Mouse (Mus musculus) liver, adult 2 months (tissue): Measurements from ENCODE around the gene Htra2. TPM values are rescaled to one million over a fixed set of nuclear protein-coding genes. Genes with fewer than 3 reads are reported as not detected.

Source experiments
- DNase-seq: peaks from one replicate; pipeline ENCODE4 v3.0.0-alpha.2; 2011; ENCODE audit warnings: low read depth, low spot score; ENCODE audit errors: extremely low read depth
- H3K27ac ChIP-seq: fragments of 200-500 bp; replicated peaks from 2 replicates; pipeline ENCODE4 v1.5.1; 2012; ENCODE audit warnings: low read depth, mild to moderate bottlenecking, control low read depth, inconsistent platforms, low read length; ENCODE audit not compliant: insufficient read depth
- H3K27me3 ChIP-seq: fragments of 200-500 bp; 2 replicates; pipeline ENCODE4 v1.6.1; 2012; ENCODE audit warnings: mild to moderate bottlenecking, moderate library complexity, low read length, inconsistent platforms; ENCODE audit not compliant: control insufficient read depth, insufficient read depth
- H3K36me3 ChIP-seq: fragments of 200-500 bp; 2 replicates; pipeline ENCODE4 v1.6.1; 2012; ENCODE audit warnings: low read length, inconsistent platforms; ENCODE audit not compliant: control insufficient read depth, insufficient read depth
- H3K4me1 ChIP-seq: fragments of 200-500 bp; 2 replicates; pipeline ENCODE4 v1.6.1; 2011; ENCODE audit warnings: low read length; ENCODE audit not compliant: control insufficient read depth, insufficient read depth
- H3K4me3 ChIP-seq: fragments of 200-500 bp; 2 replicates; pipeline ENCODE4 v1.5.1; 2011; ENCODE audit warnings: low read depth, mild to moderate bottlenecking, control low read depth, low read length, moderate library complexity; ENCODE audit not compliant: insufficient read depth
- H3K79me2 ChIP-seq: fragments of 200-500 bp; 2 replicates; pipeline ENCODE4 v1.6.1; 2012; ENCODE audit warnings: inconsistent platforms, mild to moderate bottlenecking, low read length, moderate library complexity; ENCODE audit not compliant: control insufficient read depth, insufficient read depth
- H3K9ac ChIP-seq: fragments of 200-500 bp; 2 replicates; pipeline ENCODE4 v1.6.1; 2012; ENCODE audit warnings: low read depth, mild to moderate bottlenecking, control low read depth, inconsistent platforms, low read length
- CTCF ChIP-seq: fragments of 200-500 bp; IDR thresholded peaks from 2 replicates; pipeline ENCODE4 v1.5.1; 2011; ENCODE audit warnings: low read depth, low read length, control low read depth
- POLR2A ChIP-seq: fragments of 200-500 bp; IDR thresholded peaks from 2 replicates; pipeline ENCODE4 v1.6.1; 2011; ENCODE audit warnings: low read length, control low read depth; ENCODE audit not compliant: insufficient read depth; ENCODE audit errors: extremely low read depth
- WGBS: fragments of 180-500 bp; shearing (Covaris S2); methylation state at CpG from one replicate; pipeline ENCODE4 v1.1.7; 2018; 5-methylcytosine and 5-hydroxymethylcytosine counted together
- polyA plus RNA-seq: library from polyadenylated mRNA; depleted of rRNA; stranded (reverse); fragments of >200 nt; gene quantifications from 2 replicates; pipeline ENCODE4 v1.2.3, GENCODE M21; 2012
- total RNA-seq: library from RNA; depleted of rRNA; stranded (reverse); fragments of >200 nt; gene quantifications from 2 replicates; pipeline ENCODE4 v1.2.3, GENCODE M21; 2014

Gene Htra2
- total and polyA plus RNA-seq, 2 experiments, result 14.0 to 24.1 TPM

DNA sequence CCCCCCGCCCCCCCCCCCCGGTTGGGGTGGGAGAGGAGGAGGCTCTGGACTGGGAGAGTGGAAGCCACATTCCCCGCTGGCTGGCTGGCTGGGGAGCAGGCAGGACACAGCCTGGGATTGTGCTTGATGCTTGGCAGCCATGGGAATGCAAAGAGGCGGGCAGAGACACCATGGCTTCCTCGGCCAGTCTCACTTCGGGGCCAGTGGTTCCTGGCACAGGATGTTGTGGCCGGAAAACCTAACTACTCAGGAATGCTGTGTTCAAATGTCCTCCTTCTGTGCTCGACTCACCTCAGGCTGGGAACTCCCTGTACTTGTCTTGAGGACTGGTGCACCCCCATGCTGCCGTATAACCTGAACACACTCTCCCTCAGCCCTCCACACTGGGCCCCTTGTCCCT is 27.4 kb downstream of the Htra2 start:
- Histone ChIP-seq H3K36me3 (no peaks in the 10 kb centered on the region), H3K27me3 (no peaks in the 10 kb centered on the region), H3K4me1 (no peaks in the 10 kb centered on the region), H3K9ac (no peak overlapping the region), H3K4me3 (no peak overlapping the region), H3K79me2 (no peaks in the 10 kb centered on the region), H3K27ac (no peak overlapping the region)
- TF ChIP-seq POLR2A (no peak), CTCF (no peak)
- WGBS, result 55% methylated on average over 8 of the region's 9 CpGs
- DNase-seq, result no peak

DNA sequence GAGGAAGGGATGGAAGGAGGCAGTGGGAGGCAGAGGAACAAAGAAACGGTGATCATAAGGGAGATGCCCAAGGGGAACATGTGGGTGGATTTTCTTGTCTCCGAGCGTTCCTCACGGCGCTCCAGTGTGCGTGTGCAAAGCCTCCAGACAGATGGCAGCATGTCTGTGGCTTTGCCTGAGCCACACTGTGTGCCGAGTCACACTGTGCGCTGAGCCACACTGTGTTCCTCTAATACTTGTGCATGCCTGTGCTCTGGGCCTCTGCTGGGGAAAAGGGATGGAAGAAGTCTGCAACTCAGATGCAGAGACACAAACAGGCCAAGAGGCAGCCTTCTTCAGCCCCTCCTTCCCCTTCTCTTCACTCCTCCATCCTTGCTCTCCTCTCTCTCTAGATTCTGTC is 27.8 kb downstream of the Htra2 start:
- Histone ChIP-seq H3K27me3 (no peaks in the 10 kb centered on the region), H3K36me3 (no peaks in the 10 kb centered on the region), H3K4me1 (no peaks in the 10 kb centered on the region), H3K27ac (no peak overlapping the region), H3K4me3 (no peak overlapping the region), H3K79me2 (no peaks in the 10 kb centered on the region), H3K9ac (no peak overlapping the region)
- DNase-seq, result no peak
- TF ChIP-seq POLR2A (no peak), CTCF (no peak)
- 84% methylated on average over 8 of the region's 8 CpGs for WGBS

DNA sequence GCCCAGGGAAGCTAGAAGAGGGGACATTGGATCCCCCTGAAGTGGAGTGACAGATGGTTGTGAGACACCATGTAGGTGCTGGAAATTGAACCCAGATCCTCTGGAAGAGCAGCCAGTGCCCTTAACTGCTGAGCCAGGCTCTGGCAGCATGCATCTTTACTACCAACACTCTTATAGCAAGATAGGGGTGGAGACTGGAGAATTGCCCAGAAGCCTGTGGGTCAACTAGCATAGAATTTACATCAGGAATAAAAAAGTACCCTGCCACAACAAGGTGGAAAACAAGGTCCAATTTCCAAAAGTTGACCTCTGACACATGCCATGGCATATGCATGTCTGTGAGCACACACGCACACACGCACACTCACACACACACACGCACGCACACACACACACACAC is 29.9 kb downstream of the Htra2 start:
- Histone ChIP-seq H3K9ac (no peak overlapping the region), H3K79me2 (no peaks in the 10 kb centered on the region), H3K4me3 (no peak overlapping the region), H3K36me3 (no peaks in the 10 kb centered on the region), H3K4me1 (no peaks in the 10 kb centered on the region), H3K27me3 (no peaks in the 10 kb centered on the region), H3K27ac (no peak overlapping the region)
- TF ChIP-seq CTCF (no peak), POLR2A (no peak)
- WGBS, result 95% methylated on average over 4 of the region's 4 CpGs
- DNase-seq, result no peak

DNA sequence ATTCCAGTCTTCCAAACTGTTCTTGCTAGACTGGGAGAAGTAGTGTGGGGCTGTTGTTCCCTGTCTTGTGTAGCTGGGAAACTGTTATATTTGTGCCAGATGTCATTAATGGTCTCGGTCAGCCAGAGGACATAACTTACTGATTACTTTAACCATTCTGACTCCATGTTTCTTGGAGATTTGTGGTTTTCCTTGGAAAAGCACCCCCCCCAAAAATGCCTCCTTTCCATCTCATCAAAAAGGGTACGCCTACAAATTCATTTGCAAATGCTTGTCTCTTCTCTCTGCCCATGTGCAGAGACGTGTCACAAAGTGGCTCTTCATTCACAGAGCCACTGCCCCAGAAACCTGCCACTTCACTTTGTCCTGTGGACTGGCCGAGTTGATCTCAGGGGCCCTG is 30.7 kb downstream of the Htra2 start:
- no peak for DNase-seq
- no peak overlapping the region for H3K4me3 ChIP-seq
- no peaks in the 10 kb centered on the region for H3K36me3 ChIP-seq
- H3K4me1 ChIP-seq, result no peaks in the 10 kb centered on the region
- WGBS, result 82% methylated on average over 4 of the region's 4 CpGs
- no peak for TF ChIP-seq POLR2A
- no peak for TF ChIP-seq CTCF
- no peak overlapping the region for H3K27ac ChIP-seq
- no peaks in the 10 kb centered on the region for H3K79me2 ChIP-seq
- H3K27me3 ChIP-seq, result no peaks in the 10 kb centered on the region
- no peak overlapping the region for H3K9ac ChIP-seq

DNA sequence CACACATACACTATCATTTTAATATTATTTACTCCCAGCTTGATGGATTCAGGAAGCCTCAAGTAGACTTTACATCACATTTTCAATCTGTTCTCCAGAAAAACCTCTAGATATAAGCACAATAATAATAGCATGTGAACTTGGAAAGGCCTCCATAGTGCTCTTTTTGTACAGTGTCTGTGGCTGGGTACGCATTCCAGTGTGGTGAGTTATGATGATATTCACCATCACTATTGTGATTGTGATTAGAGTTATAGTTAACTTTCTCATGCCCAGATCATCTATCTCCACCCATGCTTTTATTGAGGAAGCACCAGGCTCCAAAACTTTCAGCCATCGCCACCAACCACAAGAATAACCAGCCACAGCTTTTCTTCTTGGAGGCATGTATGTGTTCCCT is 31.3 kb downstream of the Htra2 start:
- DNase-seq, result no peak
- Histone ChIP-seq H3K27ac (no peak overlapping the region), H3K4me3 (no peak overlapping the region), H3K27me3 (no peaks in the 10 kb centered on the region), H3K36me3 (no peaks in the 10 kb centered on the region), H3K4me1 (no peaks in the 10 kb centered on the region), H3K9ac (no peak overlapping the region), H3K79me2 (no peaks in the 10 kb centered on the region)
- TF ChIP-seq CTCF (no peak), POLR2A (no peak)
- WGBS, result 94% methylated on average over 2 of the region's 2 CpGs

DNA sequence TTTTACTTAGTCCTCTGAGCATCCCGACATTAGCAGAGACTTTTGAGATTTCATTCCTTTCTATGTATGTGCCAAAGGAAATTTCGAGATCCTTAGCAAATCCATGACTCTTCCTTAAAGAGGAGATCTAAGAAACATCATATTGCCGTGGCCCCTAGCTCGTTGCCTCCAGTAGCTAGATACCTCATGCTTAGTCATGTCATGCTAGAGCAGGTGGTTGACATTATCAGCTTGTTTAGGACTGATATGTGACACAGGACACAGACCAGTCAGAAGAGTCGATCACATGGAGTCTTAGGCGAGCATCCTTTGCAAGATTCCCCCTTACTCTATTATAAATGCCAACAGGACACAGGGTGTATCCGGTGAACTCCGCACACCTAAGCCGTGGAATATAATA is 32.1 kb downstream of the Htra2 start:
- DNase-seq, result no peak

More for the DNA sequence above, 32.1 kb downstream of the Htra2 start:
- no peaks in the 10 kb centered on the region for H3K27me3 ChIP-seq
- no peak overlapping the region for H3K27ac ChIP-seq
- no peak for TF ChIP-seq POLR2A
- TF ChIP-seq CTCF, result no peak
- H3K79me2 ChIP-seq, result no peaks in the 10 kb centered on the region
- no peaks in the 10 kb centered on the region for H3K4me1 ChIP-seq
- no peak overlapping the region for H3K4me3 ChIP-seq
- 85% methylated on average over 9 of the region's 9 CpGs for WGBS
- H3K9ac ChIP-seq, result no peak overlapping the region
- no peaks in the 10 kb centered on the region for H3K36me3 ChIP-seq
